In the genomic region with DNA sequence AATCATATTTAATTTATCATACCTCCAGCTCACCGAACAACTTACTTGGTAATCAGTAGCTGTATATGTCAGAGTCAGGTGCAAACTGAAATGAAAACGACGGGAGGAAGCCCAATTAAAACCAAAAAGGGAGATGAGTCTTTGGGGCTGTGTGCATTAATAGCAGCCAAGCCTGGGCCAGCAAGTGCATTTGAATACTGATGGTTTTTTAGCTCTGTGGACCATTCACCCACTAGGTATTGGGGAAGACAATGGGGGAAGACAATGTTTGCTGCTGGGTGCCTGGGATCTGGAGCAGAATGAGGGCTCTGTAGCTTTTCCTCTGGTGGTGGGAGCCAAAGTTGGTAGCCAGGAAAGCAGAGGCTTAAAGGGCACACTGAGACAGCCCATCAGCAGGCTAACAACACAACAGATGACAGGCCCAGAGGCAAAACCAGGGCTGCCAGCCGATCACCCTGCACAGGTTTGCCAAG, we compare ENCODE assay signal across 19 mouse cellular contexts.
DNase-seq lines count a peak whose midpoint lies in the region; ATAC-seq lines count a peak whose summit lies in the region.
"Had no signal": no experiment of that assay in that cellular context is flagged by ENCODE, and none has a peak within 500 bp of the region (broad histone marks: within the 10 kb centered on the region; RNA-seq: fewer than 3 reads in every experiment).

No protein-coding gene starts in this region.

- no peak overlapping the region for H3K4me2 ChIP-seq in forebrain, embryonic 13.5 days
- H3K4me2 ChIP-seq in hindbrain, embryonic 11.5 days (replicated peaks; ENCODE audit: low read depth, low read length) = no peak overlapping the region
- no peak overlapping the region for H3K4me2 ChIP-seq in midbrain, embryonic 12.5 days (replicated peaks)
- no peak overlapping the region for H3K4me2 ChIP-seq in intestine, embryonic 15.5 days (replicated peaks)
- H3K4me2 ChIP-seq: limb, embryonic 13.5 days had no signal

- H3K27me3 ChIP-seq in forebrain, embryonic 13.5 days = no peaks in the 10 kb centered on the region
- H3K27me3 ChIP-seq in hindbrain, embryonic 11.5 days (ENCODE audit: control insufficient read depth, insufficient read depth, low read length) = no peaks in the 10 kb centered on the region
- H3K27me3 ChIP-seq in midbrain, embryonic 12.5 days = no peaks in the 10 kb centered on the region
- no peaks in the 10 kb centered on the region for H3K27me3 ChIP-seq in intestine, embryonic 15.5 days (replicated peaks)
- H3K27me3 ChIP-seq: CH12.LX; limb, embryonic 13.5 days had no signal

- H3K4me1 ChIP-seq in forebrain, embryonic 13.5 days = peaks cover 16% of the 10 kb centered on the region
- H3K4me1 ChIP-seq in hindbrain, embryonic 11.5 days (replicated peaks; ENCODE audit: control insufficient read depth, insufficient read depth, low read length) = no peaks in the 10 kb centered on the region
- peaks cover 16% of the 10 kb centered on the region for H3K4me1 ChIP-seq in midbrain, embryonic 12.5 days
- H3K4me1 ChIP-seq in intestine, embryonic 15.5 days (replicated peaks) = no peaks in the 10 kb centered on the region

- DNase-seq in hindbrain, embryonic 11.5 days (ENCODE audit: low spot score) = peak; percentile 29
- peak; percentile 17 for DNase-seq in retina, embryonic 14.5 days (ENCODE audit: low spot score)
- DNase-seq in urinary bladder, adult 18-20 months (ENCODE audit: low spot score in 2 of 2) = no peak
- DNase-seq in adrenal gland, adult (ENCODE audit: inconsistent age in 2 of 2, low spot score in 1 of 2) = no peak
- DNase-seq: cerebellum, adult 9-10 months; heart, adult 2 months; heart, postnatal 14 days; kidney, adult 18-20 months; kidney, postnatal 36 days; liver, postnatal 0 days; right cerebral cortex, adult 18-20 months had no signal

- H3K9ac ChIP-seq in forebrain, embryonic 13.5 days = no peak overlapping the region
- H3K9ac ChIP-seq in hindbrain, embryonic 11.5 days (ENCODE audit: low read depth, low read length) = no peak overlapping the region
- H3K9ac ChIP-seq in midbrain, embryonic 12.5 days (replicated peaks) = no peak overlapping the region
- no peak overlapping the region for H3K9ac ChIP-seq in intestine, embryonic 15.5 days
- H3K9ac ChIP-seq: limb, embryonic 13.5 days; liver, postnatal 0 days had no signal

- peak; percentile 65 for ATAC-seq in forebrain, embryonic 13.5 days
- ATAC-seq in hindbrain, embryonic 11.5 days (ENCODE audit: low FRiP score) = peak; percentile 59
- ATAC-seq in midbrain, embryonic 12.5 days (ENCODE audit: low FRiP score, low read depth) = peak; percentile 45
- no peak for ATAC-seq in intestine, embryonic 15.5 days
- ATAC-seq: liver, postnatal 0 days had no signal

- WGBS in forebrain, embryonic 13.5 days = 52% methylated on average over 4 of the region's 4 CpGs
- 72% methylated on average over 4 of the region's 4 CpGs for WGBS in hindbrain, embryonic 11.5 days
- 58% methylated on average over 4 of the region's 4 CpGs for WGBS in midbrain, embryonic 12.5 days
- WGBS in intestine, embryonic 15.5 days = 88% methylated on average over 4 of the region's 4 CpGs

- no peaks in the 10 kb centered on the region for H3K9me3 ChIP-seq in forebrain, embryonic 13.5 days (replicated peaks)
- no peaks in the 10 kb centered on the region for H3K9me3 ChIP-seq in hindbrain, embryonic 11.5 days (ENCODE audit: control insufficient read depth, low read length)
- no peaks in the 10 kb centered on the region for H3K9me3 ChIP-seq in midbrain, embryonic 12.5 days
- H3K9me3 ChIP-seq in intestine, embryonic 15.5 days = no peaks in the 10 kb centered on the region

- H3K4me3 ChIP-seq in forebrain, embryonic 13.5 days = no peak overlapping the region
- H3K4me3 ChIP-seq in hindbrain, embryonic 11.5 days (ENCODE audit: low read depth, low read length) = no peak overlapping the region
- no peak overlapping the region for H3K4me3 ChIP-seq in midbrain, embryonic 12.5 days
- H3K4me3 ChIP-seq in intestine, embryonic 15.5 days (replicated peaks) = no peak overlapping the region
- H3K4me3 ChIP-seq: erythroblast, embryonic 14.5 days; heart, adult 2 months; limb, embryonic 13.5 days; myocyte had no signal

- H3K36me3 ChIP-seq in forebrain, embryonic 13.5 days (ENCODE audit: poor library complexity, severe bottlenecking) = no peaks in the 10 kb centered on the region
- no peaks in the 10 kb centered on the region for H3K36me3 ChIP-seq in hindbrain, embryonic 11.5 days (ENCODE audit: control insufficient read depth, insufficient read depth, low read length)
- H3K36me3 ChIP-seq in midbrain, embryonic 12.5 days = no peaks in the 10 kb centered on the region
- H3K36me3 ChIP-seq in intestine, embryonic 15.5 days = no peaks in the 10 kb centered on the region
- H3K36me3 ChIP-seq: limb, embryonic 13.5 days had no signal

- H3K27ac ChIP-seq in forebrain, embryonic 13.5 days = peak overlapping the region; percentile 85
- H3K27ac ChIP-seq in hindbrain, embryonic 11.5 days (ENCODE audit: low read depth, low read length) = peak overlapping the region; percentile 79
- H3K27ac ChIP-seq in midbrain, embryonic 12.5 days (replicated peaks) = peak overlapping the region; percentile 81
- H3K27ac ChIP-seq in intestine, embryonic 15.5 days = no peak overlapping the region
- H3K27ac ChIP-seq: heart, adult 2 months; limb, embryonic 13.5 days; macrophage had no signal

Comparison
In these comparisons a context has a peak if more than half of its experiments do, and no peak if none do; other contexts are left out.
1. DNase-seq: peak in hindbrain, embryonic 11.5 days (single experiment) and retina, embryonic 14.5 days (single experiment); none in urinary bladder, adult 18-20 months (0 of 2) and adrenal gland, adult (0 of 2).